Mouse (Mus musculus): ENCODE results near the gene Nlgn2.

Nlgn2 gene

GRCm38 (mm10) chr11:69816520-69816919 is 21.1 kb downstream of the Nlgn2 start:
- TF ChIP-seq GATA4 (IDR thresholded peaks at IDR 0.05; ENCODE audit: insufficient replicate concordance, low read length) = no peak

GRCm38 (mm10) chr11:69815155-69815554 is 22.4 kb downstream of the Nlgn2 start, which contains the start of gene Gm39566:
Gene Gm39566, minus strand, starts transcription at chr11:69815298.
- TF ChIP-seq GATA4 (IDR thresholded peaks at IDR 0.05; ENCODE audit: insufficient replicate concordance, low read length) = no peak

DNA sequence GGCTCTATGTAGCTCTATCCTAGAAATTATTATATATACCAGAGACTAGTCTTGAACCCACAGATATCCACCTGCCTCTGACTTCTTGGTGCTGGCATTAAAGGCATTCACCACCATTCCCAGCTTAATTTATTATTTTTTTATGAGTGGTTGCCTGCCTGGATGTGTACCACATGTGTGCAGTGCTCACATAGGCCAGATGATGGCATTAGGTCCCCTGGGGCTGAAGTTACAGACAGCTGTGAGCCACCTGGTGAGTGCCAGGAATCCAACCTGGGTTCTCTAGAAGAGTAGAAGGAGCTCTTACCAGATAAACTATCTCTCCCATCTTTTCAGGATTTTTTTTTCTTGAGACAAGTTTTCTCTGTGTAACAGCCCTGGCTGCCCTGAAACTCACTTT is 27.3 kb downstream of the Nlgn2 start:
- no peak for TF ChIP-seq GATA4 (IDR thresholded peaks at IDR 0.05; ENCODE audit: insufficient replicate concordance, low read length)

DNA sequence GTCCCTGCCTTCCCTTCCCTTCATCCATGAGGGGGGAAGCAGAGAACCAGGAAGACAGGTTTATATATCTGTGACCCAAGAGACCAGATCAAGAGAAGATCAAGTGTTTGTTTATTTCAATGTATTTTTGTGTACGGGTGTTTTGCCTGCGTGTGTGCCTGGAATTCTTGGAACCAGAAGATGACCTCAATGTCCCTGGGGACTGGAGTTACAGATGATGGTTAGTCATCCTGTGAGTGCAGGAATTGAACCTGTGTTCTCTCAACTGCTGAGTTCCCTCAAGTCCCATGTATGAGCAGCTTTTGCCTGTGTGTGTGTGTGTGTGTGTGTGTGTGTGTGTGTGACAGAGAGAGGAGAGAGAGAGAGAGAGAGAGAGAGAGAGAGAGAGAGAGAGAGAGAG is 29.9 kb downstream of the Nlgn2 start:
- no peak for TF ChIP-seq GATA4 (IDR thresholded peaks at IDR 0.05; ENCODE audit: insufficient replicate concordance, low read length)

DNA sequence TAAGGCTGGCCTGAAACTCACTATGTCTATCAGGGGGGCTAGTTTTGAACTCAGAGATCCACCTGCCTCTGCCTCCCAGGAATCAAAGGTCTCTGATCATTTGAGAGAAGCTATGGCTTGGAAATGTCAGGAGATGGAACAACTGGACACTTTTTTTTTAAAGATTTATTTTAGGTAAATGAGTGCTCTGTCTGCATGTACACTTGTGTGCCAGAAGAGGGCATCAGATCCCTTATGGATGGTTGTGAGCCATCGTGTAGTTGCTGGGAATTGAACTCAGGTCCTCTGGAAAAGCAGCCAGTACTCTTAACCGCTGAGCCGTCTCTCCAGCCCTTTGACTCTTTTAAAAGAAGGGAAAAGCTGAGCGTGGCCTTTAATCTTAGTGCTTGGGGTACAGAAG is 31.2 kb downstream of the Nlgn2 start:
- no peak for TF ChIP-seq GATA4 (IDR thresholded peaks at IDR 0.05; ENCODE audit: insufficient replicate concordance, low read length)

DNA sequence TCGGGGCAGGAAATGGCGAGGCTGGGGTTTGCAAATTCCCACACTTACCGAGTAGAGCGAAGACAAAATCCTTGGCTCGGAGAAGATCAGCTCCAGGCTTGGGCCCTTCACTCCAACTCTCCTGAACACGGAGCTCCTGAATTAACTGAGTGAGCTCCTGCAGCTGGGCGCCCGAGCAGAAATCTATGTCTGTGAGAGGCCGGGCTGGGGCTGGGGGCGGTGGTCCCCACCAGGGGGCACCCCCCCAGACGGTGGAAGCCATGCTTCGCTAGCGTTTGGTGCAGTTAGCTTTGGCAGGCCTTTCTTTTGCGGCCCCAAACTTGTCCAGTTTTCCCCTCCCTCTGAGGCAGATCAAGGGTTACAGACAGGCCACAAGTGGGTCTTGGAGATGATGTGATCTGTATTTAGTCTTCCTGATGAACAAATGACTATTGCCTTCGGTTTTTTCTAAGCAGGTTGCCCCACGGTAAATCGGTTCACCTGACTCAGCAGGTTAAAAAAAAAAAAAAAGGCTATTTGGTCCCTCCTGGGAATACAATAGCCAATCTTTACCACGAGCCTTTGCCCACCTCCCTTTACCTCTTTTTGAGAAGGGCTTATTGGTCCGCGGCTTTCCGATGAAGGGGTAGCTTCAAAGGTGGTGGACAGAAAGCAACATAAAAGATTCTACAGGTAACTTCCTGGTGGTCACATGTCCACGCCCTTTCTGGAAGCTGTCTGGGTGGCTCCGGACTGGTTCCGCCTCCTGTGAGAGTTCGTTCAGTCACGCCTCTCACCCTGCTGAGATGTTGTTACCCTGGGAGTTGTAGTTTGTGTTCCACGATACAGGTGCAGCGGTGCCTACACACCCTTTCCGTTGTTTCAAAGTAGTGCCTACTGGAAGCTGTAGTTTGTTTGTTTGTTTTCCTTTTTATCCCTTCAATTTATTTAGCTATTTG is 32.3 kb downstream of the Nlgn2 start, which contains the start of gene Tmem102:
Tmem102 (minus strand) TSS at position 653 of the 938 bp plus-strand sequence.
- TF ChIP-seq GATA4 (IDR thresholded peaks at IDR 0.05; ENCODE audit: insufficient replicate concordance, low read length) = no peak

DNA sequence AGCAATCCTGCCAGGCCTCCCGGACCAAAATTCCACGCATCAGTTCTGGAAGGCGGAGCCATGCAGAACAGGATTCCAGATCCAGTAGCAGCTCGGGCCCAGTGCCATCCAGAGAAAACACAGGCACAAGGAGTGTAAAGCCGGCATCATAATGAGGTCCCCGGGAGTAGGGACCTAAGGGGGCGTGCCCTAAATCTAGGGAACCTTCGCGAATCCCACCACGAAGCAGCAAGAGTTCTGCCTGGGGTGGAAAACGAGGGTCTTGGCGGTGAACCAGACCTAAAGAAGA is 33.0 kb downstream of the Nlgn2 start:
- no peak for TF ChIP-seq GATA4 (IDR thresholded peaks at IDR 0.05; ENCODE audit: insufficient replicate concordance, low read length)

GRCm38 (mm10) chr11:69803786-69804651 is 33.6 kb downstream of the Nlgn2 start:
- TF ChIP-seq GATA4 (IDR thresholded peaks at IDR 0.05; ENCODE audit: insufficient replicate concordance, low read length) = peak; percentile 12; the same call in 1 of the 2 replicates

GRCm38 (mm10) chr11:69803328-69803727 is 34.3 kb downstream of the Nlgn2 start:
- no peak for TF ChIP-seq GATA4 (IDR thresholded peaks at IDR 0.05; ENCODE audit: insufficient replicate concordance, low read length)

GRCm38 (mm10) chr11:69802648-69803105 is 34.9 kb downstream of the Nlgn2 start:
- TF ChIP-seq GATA4 (IDR thresholded peaks at IDR 0.05; ENCODE audit: insufficient replicate concordance, low read length) = no peak

- no peak for TF ChIP-seq GATA4 (IDR thresholded peaks at IDR 0.05; ENCODE audit: insufficient replicate concordance, low read length)
Measured at GRCm38 (mm10) chr11:69801379-69801977, 36.1 kb downstream of the Nlgn2 start, which contains the start of gene Fgf11. Gene Fgf11, minus strand, starts transcription at chr11:69801857.

DNA sequence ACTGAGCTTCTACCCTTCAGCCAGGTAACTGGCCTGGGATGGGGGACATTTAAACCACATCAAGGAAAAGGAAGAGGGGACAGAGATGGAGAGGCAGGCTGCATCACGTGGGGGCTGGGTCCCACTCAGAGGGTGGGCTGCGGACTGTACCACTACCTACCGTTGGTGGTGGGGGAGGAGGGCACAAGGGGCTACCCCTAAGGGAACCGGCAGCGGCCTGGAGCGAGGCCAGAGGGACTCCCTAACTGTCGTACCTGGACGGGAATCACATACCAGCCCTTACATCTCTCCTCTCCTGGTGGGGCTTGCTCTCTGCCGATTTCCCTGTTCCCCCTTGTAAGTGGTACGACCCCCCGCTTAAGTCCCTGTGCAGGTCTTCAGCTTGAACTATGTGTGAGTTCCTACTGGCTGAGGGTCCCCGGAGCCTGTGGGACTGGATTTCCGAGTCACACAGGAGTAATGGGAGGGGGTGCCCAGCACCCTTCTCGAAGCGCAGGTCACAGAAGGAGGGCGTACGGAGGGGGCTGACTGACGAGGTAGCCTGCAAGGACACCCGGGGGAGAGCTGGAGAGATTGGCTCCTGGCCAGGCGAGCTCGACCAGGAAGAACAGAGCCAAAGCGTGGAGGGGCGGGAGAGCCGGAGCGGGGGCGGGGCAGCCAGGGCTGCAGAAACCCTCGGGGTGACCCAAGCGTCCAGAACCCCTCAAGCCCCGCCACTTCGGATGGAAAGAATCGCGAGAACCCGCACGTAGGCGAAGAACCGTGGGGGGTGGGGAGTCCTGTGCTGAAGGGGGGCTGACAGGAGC is 37.0 kb downstream of the Nlgn2 start:
- no peak for TF ChIP-seq GATA4 (IDR thresholded peaks at IDR 0.05; ENCODE audit: insufficient replicate concordance, low read length)

DNA sequence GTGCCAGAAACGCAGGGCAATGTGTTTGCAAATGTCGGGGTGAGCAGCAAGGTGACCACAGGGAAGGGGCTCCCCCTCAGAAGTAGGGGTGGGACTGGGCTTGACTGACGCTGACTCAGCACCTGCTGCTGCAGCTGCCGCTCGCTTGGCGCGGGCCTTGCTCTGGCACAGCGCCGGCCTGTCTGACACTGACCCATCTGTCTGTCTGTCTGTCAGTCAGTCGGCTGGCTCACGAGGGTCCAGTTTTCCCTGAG is 37.5 kb downstream of the Nlgn2 start:
- no peak for TF ChIP-seq GATA4 (IDR thresholded peaks at IDR 0.05; ENCODE audit: insufficient replicate concordance, low read length)

- no peak for TF ChIP-seq GATA4 (IDR thresholded peaks at IDR 0.05; ENCODE audit: insufficient replicate concordance, low read length)
Measured at GRCm38 (mm10) chr11:69799394-69800137, 38.0 kb downstream of the Nlgn2 start.
